Mouse (Mus musculus) thymus, adult 2 months (tissue): ENCODE results near the gene Taf8.

Source experiments
- CTCF ChIP-seq: fragments of 200-500 bp; IDR thresholded peaks from 2 replicates; pipeline ENCODE4 v1.5.1; 2012; ENCODE audit warnings: mild to moderate bottlenecking, control low read depth, low read length, moderate library complexity, borderline replicate concordance; ENCODE audit not compliant: control insufficient read depth, poor library complexity, insufficient read depth; ENCODE audit errors: extremely low read depth
- POLR2A ChIP-seq: fragments of 200-500 bp; IDR thresholded peaks from 2 replicates; pipeline ENCODE4 v1.6.1; 2012; ENCODE audit warnings: mild to moderate bottlenecking, low read length, control low read depth, moderate library complexity; ENCODE audit not compliant: control insufficient read depth, poor library complexity, insufficient read depth; ENCODE audit errors: extremely low read depth

DNA sequence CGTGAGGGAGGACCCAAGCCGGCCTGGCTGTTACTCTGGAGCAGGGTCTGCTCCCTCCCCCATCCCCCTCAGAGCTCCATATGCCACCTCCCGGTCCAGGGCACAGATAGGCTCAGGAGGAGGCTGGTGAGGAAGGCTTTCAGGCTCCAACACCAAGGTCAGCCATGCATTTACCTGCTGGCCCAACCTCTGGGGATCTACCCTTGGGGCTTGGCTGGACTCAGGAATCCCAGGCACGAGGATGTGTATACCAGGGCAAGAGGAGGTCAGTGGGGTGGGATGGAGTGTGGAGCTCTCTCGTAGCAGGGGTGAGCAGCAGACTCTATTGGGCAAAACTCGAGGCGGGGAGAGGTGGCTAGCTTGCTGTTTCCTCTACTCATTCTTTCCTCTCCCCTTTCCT is 49.2 kb downstream of the Taf8 start:
- TF ChIP-seq CTCF (no peak), POLR2A (no peak)
